Mouse (Mus musculus) hindbrain, embryonic 11.5 days (tissue): ENCODE measurements at regions not wholly inside any gene's neighbourhood (a gene's known extent, or its start where the extent isn't known, plus 50 kb on each side); places are given as distances from the start of the nearest gene placed in this dataset.

Source experiments
- ATAC-seq: fragments of 200-750 bp; cut with Nextera tagmentation; 2 replicates; pipeline ENCODE4 v1.8.0; 2017; ENCODE audit warnings: mild to moderate bottlenecking, moderate TSS enrichment, moderate library complexity; ENCODE audit not compliant: low FRiP score
- DNase-seq: peaks from one replicate; pipeline ENCODE4 v3.0.0-alpha.2; 2015; ENCODE audit warnings: low spot score
- H3K27ac ChIP-seq: fragments of 300-500 bp; sonication (generic); 2 replicates; pipeline ENCODE4 v1.5.1; 2014; ENCODE audit warnings: mild to moderate bottlenecking, low read depth, low read length
- H3K27me3 ChIP-seq: fragments of 300-500 bp; sonication (generic); 2 replicates; pipeline ENCODE4 v1.6.1; 2014; ENCODE audit warnings: mild to moderate bottlenecking, low read length, moderate library complexity, mixed read lengths; ENCODE audit not compliant: control insufficient read depth, insufficient read depth
- H3K36me3 ChIP-seq: fragments of 300-500 bp; sonication (generic); 2 replicates; pipeline ENCODE4 v1.6.1; 2014; ENCODE audit warnings: mild to moderate bottlenecking, low read length, moderate library complexity, mixed read lengths; ENCODE audit not compliant: control insufficient read depth, insufficient read depth
- H3K4me1 ChIP-seq: fragments of 300-500 bp; sonication (generic); replicated peaks from 2 replicates; pipeline ENCODE4 v1.6.1; 2014; ENCODE audit warnings: low read length, mixed read lengths; ENCODE audit not compliant: control insufficient read depth, insufficient read depth
- H3K4me2 ChIP-seq: fragments of 300-500 bp; sonication (generic); replicated peaks from 2 replicates; pipeline ENCODE4 v1.6.1; 2014; ENCODE audit warnings: mild to moderate bottlenecking, low read depth, low read length
- H3K4me3 ChIP-seq: fragments of 300-500 bp; sonication (generic); 2 replicates; pipeline ENCODE4 v1.5.1; 2014; ENCODE audit warnings: low read depth, low read length
- H3K9ac ChIP-seq: fragments of 300-500 bp; sonication (generic); 2 replicates; pipeline ENCODE4 v1.6.1; 2014; ENCODE audit warnings: low read depth, low read length
- H3K9me3 ChIP-seq: fragments of 300-500 bp; sonication (generic); 2 replicates; pipeline ENCODE4 v1.6.1; 2016; ENCODE audit warnings: low read length; ENCODE audit not compliant: control insufficient read depth
- WGBS: fragments of 180-500 bp; shearing (Covaris S2); extraction: QIAGEN DNeasy Blood & Tissue Kit; methylation state at CpG from one replicate; pipeline ENCODE4 v1.1.7; 2014; 5-methylcytosine and 5-hydroxymethylcytosine counted together

- WGBS = 92% methylated on average over 3 of the region's 3 CpGs
- Histone ChIP-seq H3K4me2 (no peak overlapping the region), H3K27me3 (no peaks in the 10 kb centered on the region), H3K9ac (no peak overlapping the region), H3K36me3 (no peaks in the 10 kb centered on the region), H3K9me3 (no peaks in the 10 kb centered on the region), H3K4me3 (no peak overlapping the region), H3K27ac (no peak overlapping the region), H3K4me1 (no peaks in the 10 kb centered on the region)
- DNase-seq (no peak), ATAC-seq (no peak)
These were observed 137.3 kb downstream of the Samd5 start for GRCm38 (mm10) chr10:9537686-9538085.

- WGBS = 71% methylated on average over 8 of the region's 8 CpGs
- Histone ChIP-seq H3K9ac (no peak overlapping the region), H3K4me2 (no peak overlapping the region), H3K4me3 (no peak overlapping the region), H3K27ac (no peak overlapping the region), H3K9me3 (no peaks in the 10 kb centered on the region), H3K36me3 (no peaks in the 10 kb centered on the region), H3K4me1 (no peaks in the 10 kb centered on the region), H3K27me3 (no peaks in the 10 kb centered on the region)
- no peak for DNase-seq
- no peak for ATAC-seq
These were observed 140.5 kb downstream of the Samd5 start for GRCm38 (mm10) chr10:9534552-9534951.

GRCm38 (mm10) chr10:9533283-9533682, 141.7 kb downstream of the Samd5 start:
- Histone ChIP-seq H3K27ac (no peak overlapping the region), H3K27me3 (no peaks in the 10 kb centered on the region), H3K9me3 (no peaks in the 10 kb centered on the region), H3K36me3 (no peaks in the 10 kb centered on the region), H3K4me1 (no peaks in the 10 kb centered on the region), H3K4me3 (no peak overlapping the region), H3K4me2 (no peak overlapping the region), H3K9ac (no peak overlapping the region)
- DNase-seq (no peak), ATAC-seq (no peak)
- 19% methylated on average over 2 of the region's 2 CpGs for WGBS

GRCm38 (mm10) chr10:9531931-9532330, 143.1 kb downstream of the Samd5 start:
- no peaks in the 10 kb centered on the region for H3K27me3 ChIP-seq
- no peaks in the 10 kb centered on the region for H3K36me3 ChIP-seq
- WGBS = 62% methylated on average over 5 of the region's 5 CpGs
- no peaks in the 10 kb centered on the region for H3K4me1 ChIP-seq
- no peak overlapping the region for H3K9ac ChIP-seq
- H3K27ac ChIP-seq = no peak overlapping the region
- H3K9me3 ChIP-seq = no peaks in the 10 kb centered on the region
- H3K4me3 ChIP-seq = no peak overlapping the region
- H3K4me2 ChIP-seq = no peak overlapping the region
- DNase-seq (no peak), ATAC-seq (no peak)

GRCm38 (mm10) chr10:9529408-9529807, 145.6 kb downstream of the Samd5 start:
- 68% methylated on average over 7 of the region's 7 CpGs for WGBS
- no peak overlapping the region for H3K4me2 ChIP-seq
- H3K27me3 ChIP-seq = no peaks in the 10 kb centered on the region
- no peak overlapping the region for H3K4me3 ChIP-seq
- no peaks in the 10 kb centered on the region for H3K4me1 ChIP-seq
- H3K9ac ChIP-seq = no peak overlapping the region
- H3K36me3 ChIP-seq = no peaks in the 10 kb centered on the region
- no peaks in the 10 kb centered on the region for H3K9me3 ChIP-seq
- ATAC-seq = no peak
- H3K27ac ChIP-seq = no peak overlapping the region
- no peak for DNase-seq

- Histone ChIP-seq H3K9ac (no peak overlapping the region), H3K36me3 (no peaks in the 10 kb centered on the region), H3K4me3 (no peak overlapping the region), H3K27ac (no peak overlapping the region), H3K4me2 (no peak overlapping the region), H3K9me3 (no peaks in the 10 kb centered on the region), H3K4me1 (no peaks in the 10 kb centered on the region), H3K27me3 (no peaks in the 10 kb centered on the region)
- ATAC-seq (no peak), DNase-seq (no peak)
- WGBS = 88% methylated on average over 4 of the region's 4 CpGs
These were observed 146.9 kb downstream of the Samd5 start for GRCm38 (mm10) chr10:9528066-9528465.

- Histone ChIP-seq H3K27ac (no peak overlapping the region), H3K4me2 (no peak overlapping the region), H3K9me3 (no peaks in the 10 kb centered on the region), H3K36me3 (no peaks in the 10 kb centered on the region), H3K4me1 (no peaks in the 10 kb centered on the region; the same call in 1 of the 2 replicates), H3K9ac (no peak overlapping the region), H3K4me3 (no peak overlapping the region), H3K27me3 (no peaks in the 10 kb centered on the region)
- DNase-seq (peak; percentile 45), ATAC-seq (peak; percentile 80)
- WGBS = 44% methylated on average over 12 of the region's 12 CpGs
These were observed 165.1 kb downstream of the Samd5 start for GRCm38 (mm10) chr10:9509764-9510390.

- DNase-seq (no peak), ATAC-seq (no peak)
- Histone ChIP-seq H3K4me3 (no peak overlapping the region), H3K4me2 (no peak overlapping the region), H3K27me3 (no peaks in the 10 kb centered on the region), H3K4me1 (no peaks in the 10 kb centered on the region; the same call in 1 of the 2 replicates), H3K36me3 (no peaks in the 10 kb centered on the region), H3K9ac (no peak overlapping the region), H3K27ac (peak overlapping the region; percentile 48; the same call in 1 of the 2 replicates), H3K9me3 (no peaks in the 10 kb centered on the region)
- WGBS = 70% methylated on average over 17 of the region's 17 CpGs
These were observed 165.8 kb downstream of the Samd5 start for GRCm38 (mm10) chr10:9509092-9509671.
